Mouse (Mus musculus) brain, embryonic 18.5 days (tissue): ENCODE results near the gene Sept9.

Source experiments
- DNase-seq: peaks from one replicate; pipeline ENCODE4 v3.0.0-alpha.2; 2012; ENCODE audit warnings: low read depth, low spot score

The Sept9 gene

GRCm38 (mm10) chr11:117199282-117200175, at the start of gene Sept9:
TSS of gene Sept9 (plus strand) at chr11:117199661.
- DNase-seq, result no peak

- DNase-seq, result no peak
These were observed 48.9 kb upstream of the Sept9 start for GRCm38 (mm10) chr11:117150467-117150966.

GRCm38 (mm10) chr11:117151461-117151860, 48.0 kb upstream of the Sept9 start:
- DNase-seq, result no peak

GRCm38 (mm10) chr11:117152541-117152940, 46.9 kb upstream of the Sept9 start:
- DNase-seq, result no peak

GRCm38 (mm10) chr11:117153553-117153952, 45.9 kb upstream of the Sept9 start:
- no peak for DNase-seq

DNA sequence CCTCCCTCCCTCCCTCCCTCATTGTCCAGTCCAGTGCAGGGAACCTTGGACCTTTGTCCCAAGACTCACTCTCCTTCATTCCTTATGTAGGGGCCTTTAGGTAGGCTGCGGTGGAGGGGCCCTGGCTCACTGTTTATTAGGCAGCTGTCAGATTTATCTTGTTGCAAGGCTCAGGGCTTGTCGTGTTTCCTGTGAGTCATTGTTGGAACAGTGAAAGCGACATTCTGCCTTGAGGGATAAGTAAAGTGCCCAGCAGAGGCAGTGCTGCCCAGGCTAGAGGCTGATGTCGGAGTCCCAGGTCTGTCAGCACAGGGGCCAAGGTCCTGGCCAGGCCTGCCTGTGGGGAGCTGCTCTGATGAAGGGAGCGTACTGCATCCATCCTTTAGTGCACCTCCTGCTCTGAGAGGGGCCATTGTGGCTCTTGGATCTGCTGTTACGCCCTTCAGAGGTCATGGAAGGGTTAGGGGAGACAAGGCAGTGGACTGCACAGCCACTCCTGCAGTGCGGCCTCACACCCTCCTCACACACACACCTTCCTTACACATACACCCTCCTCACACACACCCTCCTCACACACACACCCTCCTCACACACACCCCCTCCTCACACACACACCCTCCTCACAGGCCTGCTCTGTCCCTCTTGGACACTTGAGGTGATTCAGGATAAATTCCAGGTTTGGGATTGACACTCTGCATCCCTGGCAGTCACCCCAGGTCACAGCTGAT, 45.2 kb upstream of the Sept9 start:
- no peak for DNase-seq

DNA sequence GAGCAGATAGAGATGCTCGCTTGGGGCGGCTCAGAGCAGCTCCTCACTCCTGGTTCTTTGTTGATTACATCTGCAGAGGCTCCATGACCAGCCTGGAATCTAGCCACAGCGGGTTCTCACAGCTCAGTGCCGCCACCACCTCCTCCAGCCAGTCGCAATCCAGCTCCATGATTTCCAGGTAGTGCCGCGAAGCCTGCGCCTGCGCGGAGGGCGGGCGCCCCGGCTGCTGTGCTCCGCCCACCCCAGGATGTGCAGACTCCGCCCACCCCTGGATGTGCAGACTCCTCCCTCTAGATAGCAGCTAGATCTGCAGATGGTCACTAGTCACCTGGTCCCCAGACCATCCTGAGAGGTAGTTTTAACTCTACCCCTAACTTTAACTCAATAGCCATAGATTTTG, 42.7 kb upstream of the Sept9 start:
- DNase-seq, result no peak

GRCm38 (mm10) chr11:117158343-117158742, 41.1 kb upstream of the Sept9 start:
- DNase-seq, result no peak

GRCm38 (mm10) chr11:117159257-117159945, 40.1 kb upstream of the Sept9 start:
- no peak for DNase-seq

- DNase-seq, result no peak
These were observed 39.5 kb upstream of the Sept9 start for GRCm38 (mm10) chr11:117159946-117160307.

GRCm38 (mm10) chr11:117160791-117161190, 38.7 kb upstream of the Sept9 start:
- no peak for DNase-seq

GRCm38 (mm10) chr11:117161574-117161973, 37.9 kb upstream of the Sept9 start:
- DNase-seq, result no peak

GRCm38 (mm10) chr11:117163098-117163497, 36.4 kb upstream of the Sept9 start:
- no peak for DNase-seq

DNA sequence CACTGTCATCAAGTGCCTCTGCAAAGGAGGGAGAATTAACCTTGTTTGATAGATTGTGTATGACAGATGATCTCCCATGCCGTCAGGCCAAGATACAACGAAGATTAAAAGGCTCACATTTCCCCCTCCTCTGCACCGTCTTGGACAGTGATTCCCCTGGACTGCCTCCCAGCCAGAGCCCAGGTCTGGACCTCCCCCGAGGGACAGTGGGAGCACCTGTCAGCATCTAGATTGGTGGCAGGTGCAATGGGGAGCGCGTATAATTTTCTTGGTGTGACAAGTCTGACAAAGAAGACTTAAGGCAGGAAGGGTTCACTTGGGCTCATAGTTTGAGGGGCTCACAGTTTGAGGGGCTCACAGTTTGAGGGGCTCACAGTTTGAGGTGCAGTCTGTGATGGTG, 35.7 kb upstream of the Sept9 start:
- DNase-seq, result no peak

DNA sequence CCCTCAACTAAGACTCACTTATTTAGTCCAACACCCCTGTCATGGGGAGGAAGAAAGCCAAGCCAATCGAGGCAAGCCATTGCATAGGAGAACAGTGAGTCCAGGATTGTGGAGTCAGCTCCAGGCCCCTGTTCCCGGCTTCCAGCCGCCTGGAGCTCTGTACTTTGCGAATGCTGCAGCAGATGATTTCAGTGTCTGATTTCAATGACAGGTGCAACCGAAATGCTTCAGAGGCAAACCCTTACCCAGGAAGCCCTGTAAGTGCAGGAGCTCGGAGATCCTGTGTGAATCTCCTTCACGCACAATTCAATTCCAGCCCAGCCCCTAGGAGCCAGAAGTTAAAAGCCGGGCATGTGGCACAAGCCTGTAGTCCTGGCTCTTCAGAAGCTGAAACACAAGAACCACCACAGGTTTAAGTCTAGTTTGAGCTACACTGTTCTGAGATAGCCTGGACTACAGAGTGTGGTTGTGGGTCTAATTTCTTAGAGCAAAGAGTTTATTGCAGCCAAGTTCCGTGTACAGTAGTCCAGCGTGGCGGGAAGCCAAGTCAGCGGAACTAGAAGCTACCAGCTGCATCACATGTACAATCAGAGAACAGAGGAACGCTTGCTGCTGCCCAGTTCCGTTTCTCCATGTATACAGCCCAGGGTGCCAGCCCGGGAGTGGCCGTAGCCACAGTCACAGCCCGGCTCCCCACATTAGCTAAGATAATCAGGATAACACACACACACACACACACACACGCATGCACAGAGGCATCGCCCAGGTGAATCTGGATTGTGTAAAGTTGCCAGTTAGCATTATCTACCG, 31.0 kb upstream of the Sept9 start:
- no peak for DNase-seq

- no peak for DNase-seq
These were observed 30.3 kb upstream of the Sept9 start for GRCm38 (mm10) chr11:117169088-117169635.

GRCm38 (mm10) chr11:117169801-117170565, 29.5 kb upstream of the Sept9 start:
- DNase-seq, result peak; percentile 60

GRCm38 (mm10) chr11:117174098-117174892, 25.2 kb upstream of the Sept9 start:
- DNase-seq, result no peak

GRCm38 (mm10) chr11:117174924-117175323, 24.5 kb upstream of the Sept9 start:
- DNase-seq, result no peak
